Mouse (Mus musculus): ENCODE measurements around the gene Acox1.

- TF ChIP-seq FLI1 (IDR thresholded peaks at IDR 0.05; ENCODE audit: low read length): no peak
- TF ChIP-seq GATA1 (IDR thresholded peaks at IDR 0.05; ENCODE audit: borderline replicate concordance, low read length): no peak
Measured at GRCm38 (mm10) chr11:116129993-116130487, 68.8 kb downstream of the Acox1 start.

All from megakaryocyte, embryonic 14.5 days (primary cell).